Mouse (Mus musculus): ENCODE measurements around the gene Snx17. TPM values are rescaled to one million over a fixed set of nuclear protein-coding genes. Genes with fewer than 3 reads are reported as not detected.

Gene Snx17
- 161 and 165 TPM in 2 replicates for polyA plus RNA-seq (2015; fragmentation: Nextera tagmentation; extraction: Ambion mirVana)

- WGBS, result under 1% methylated on average over 48 of the region's 48 CpGs
- Histone ChIP-seq H3K27me3 (no peaks in the 10 kb centered on the region), H3K27ac (peak within 1 kb of the TSS; percentile 89), H3K36me3 (peaks cover 69% of the 10 kb centered on the region), H3K4me3 (peak within 1 kb of the TSS; percentile 93), H3K9ac (peak within 1 kb of the TSS; percentile 95), H3K4me1 (peaks cover 23% of the 10 kb centered on the region), H3K9me3 (no peaks in the 10 kb centered on the region), H3K4me2 (replicated peaks) (peak within 1 kb of the TSS; percentile 90)
- peak; percentile 97 for ATAC-seq (ENCODE audit: low FRiP score, low read depth)
Observed at GRCm38 (mm10) chr5:31192939-31193630, at the start of gene Snx17, which contains the start of gene Eif2b4. Snx17 (plus strand) TSS chr5:31193227. Eif2b4 (minus strand) TSS chr5:31193430.

- H3K4me1 ChIP-seq, result peaks cover 11% of the 10 kb centered on the region
- no peak for ATAC-seq (ENCODE audit: low FRiP score, low read depth)
- H3K4me2 ChIP-seq (replicated peaks), result no peak overlapping the region
- H3K9ac ChIP-seq, result no peak overlapping the region
- WGBS, result 95% methylated on average over 4 of the region's 4 CpGs
- no peaks in the 10 kb centered on the region for H3K9me3 ChIP-seq
- no peak overlapping the region for H3K4me3 ChIP-seq
- H3K27me3 ChIP-seq, result no peaks in the 10 kb centered on the region
- no peak overlapping the region for H3K27ac ChIP-seq
- H3K36me3 ChIP-seq, result peaks cover 51% of the 10 kb centered on the region
Observed at GRCm38 (mm10) chr5:31149781-31150180, 43.2 kb upstream of the Snx17 start.

GRCm38 (mm10) chr5:31151746-31152145 is 41.3 kb upstream of the Snx17 start:
- Histone ChIP-seq H3K9me3 (no peaks in the 10 kb centered on the region), H3K27ac (no peak overlapping the region), H3K36me3 (peaks cover 46% of the 10 kb centered on the region), H3K4me1 (peaks cover 14% of the 10 kb centered on the region), H3K27me3 (no peaks in the 10 kb centered on the region), H3K9ac (no peak overlapping the region), H3K4me2 (replicated peaks) (no peak overlapping the region), H3K4me3 (no peak overlapping the region)
- 87% methylated on average over 3 of the region's 3 CpGs for WGBS
- no peak for ATAC-seq (ENCODE audit: low FRiP score, low read depth)

- H3K4me1 ChIP-seq, result peaks cover 14% of the 10 kb centered on the region
- H3K27me3 ChIP-seq, result no peaks in the 10 kb centered on the region
- peak overlapping the region; percentile 62 for H3K4me3 ChIP-seq
- H3K36me3 ChIP-seq, result peaks cover 50% of the 10 kb centered on the region
- peak; percentile 12; the same call in 1 of the 2 replicates for ATAC-seq (ENCODE audit: low FRiP score, low read depth)
- 37% methylated on average over 6 of the region's 6 CpGs for WGBS
- H3K9me3 ChIP-seq, result no peaks in the 10 kb centered on the region
- H3K4me2 ChIP-seq (replicated peaks), result peak overlapping the region; percentile 90
- peak overlapping the region; percentile 70 for H3K9ac ChIP-seq
- H3K27ac ChIP-seq, result no peak overlapping the region
Observed at GRCm38 (mm10) chr5:31153516-31154151, 39.4 kb upstream of the Snx17 start.

GRCm38 (mm10) chr5:31154152-31154553 is 38.9 kb upstream of the Snx17 start, which contains the start of gene Mpv17:
Mpv17 (minus strand) TSS chr5:31154251.
- Histone ChIP-seq H3K4me2 (replicated peaks) (peak within 1 kb of the TSS; percentile 90), H3K4me3 (peak within 1 kb of the TSS; percentile 62), H3K36me3 (peaks cover 55% of the 10 kb centered on the region), H3K9me3 (no peaks in the 10 kb centered on the region), H3K9ac (peak within 1 kb of the TSS; percentile 75), H3K27me3 (no peaks in the 10 kb centered on the region), H3K27ac (peak within 1 kb of the TSS; percentile 85), H3K4me1 (peaks cover 14% of the 10 kb centered on the region)
- WGBS, result under 1% methylated on average over 19 of the region's 19 CpGs
- peak; percentile 97 for ATAC-seq (ENCODE audit: low FRiP score, low read depth)

GRCm38 (mm10) chr5:31162462-31162861 is 30.6 kb upstream of the Snx17 start:
- no peaks in the 10 kb centered on the region for H3K4me1 ChIP-seq
- no peak overlapping the region for H3K27ac ChIP-seq
- no peak overlapping the region for H3K4me3 ChIP-seq
- H3K36me3 ChIP-seq, result peaks cover 89% of the 10 kb centered on the region
- no peaks in the 10 kb centered on the region for H3K27me3 ChIP-seq
- H3K9me3 ChIP-seq, result no peaks in the 10 kb centered on the region
- no peak overlapping the region for H3K4me2 ChIP-seq (replicated peaks)
- ATAC-seq (ENCODE audit: low FRiP score, low read depth), result no peak
- no peak overlapping the region for H3K9ac ChIP-seq

GRCm38 (mm10) chr5:31164878-31165277 is 28.1 kb upstream of the Snx17 start:
- H3K27ac ChIP-seq, result no peak overlapping the region
- H3K9ac ChIP-seq, result no peak overlapping the region
- H3K4me3 ChIP-seq, result no peak overlapping the region
- no peaks in the 10 kb centered on the region for H3K9me3 ChIP-seq
- no peak for ATAC-seq (ENCODE audit: low FRiP score, low read depth)
- 85% methylated on average over 1 of the region's 1 CpGs for WGBS
- H3K36me3 ChIP-seq, result peaks cover 89% of the 10 kb centered on the region
- no peaks in the 10 kb centered on the region for H3K4me1 ChIP-seq
- H3K4me2 ChIP-seq (replicated peaks), result no peak overlapping the region
- H3K27me3 ChIP-seq, result no peaks in the 10 kb centered on the region

- H3K36me3 ChIP-seq, result peaks cover 97% of the 10 kb centered on the region
- 92% methylated on average over 4 of the region's 4 CpGs for WGBS
Observed at GRCm38 (mm10) chr5:31168630-31169029, 24.4 kb upstream of the Snx17 start.

GRCm38 (mm10) chr5:31179301-31179765 is 13.7 kb upstream of the Snx17 start:
- peak; percentile 37; the same call in 1 of the 2 replicates for ATAC-seq (ENCODE audit: low FRiP score, low read depth)
- Histone ChIP-seq H3K27ac (peak overlapping the region; percentile 97), H3K9me3 (no peaks in the 10 kb centered on the region), H3K4me1 (peaks cover 10% of the 10 kb centered on the region; the same call in 1 of the 2 replicates), H3K4me2 (replicated peaks) (peak overlapping the region; percentile 94), H3K4me3 (peak overlapping the region; percentile 90), H3K36me3 (peaks cover 3% of the 10 kb centered on the region), H3K9ac (peak overlapping the region; percentile 82), H3K27me3 (no peaks in the 10 kb centered on the region)
- under 1% methylated on average over 25 of the region's 25 CpGs for WGBS

More at GRCm38 (mm10) chr5:31168630-31169029, 24.4 kb upstream of the Snx17 start:
- Histone ChIP-seq H3K9ac (no peak overlapping the region), H3K4me3 (no peak overlapping the region), H3K27ac (no peak overlapping the region), H3K27me3 (no peaks in the 10 kb centered on the region), H3K9me3 (no peaks in the 10 kb centered on the region), H3K4me2 (replicated peaks) (no peak overlapping the region), H3K4me1 (no peaks in the 10 kb centered on the region)
- ATAC-seq (ENCODE audit: low FRiP score, low read depth), result no peak

- Histone ChIP-seq H3K9ac (peak within 1 kb of the TSS; percentile 82), H3K27me3 (no peaks in the 10 kb centered on the region), H3K4me1 (peaks cover 10% of the 10 kb centered on the region; the same call in 1 of the 2 replicates), H3K27ac (peak within 1 kb of the TSS; percentile 97), H3K9me3 (no peaks in the 10 kb centered on the region), H3K36me3 (no peaks in the 10 kb centered on the region; the same call in none of the 2 replicates), H3K4me3 (peak within 1 kb of the TSS; percentile 90), H3K4me2 (replicated peaks) (peak within 1 kb of the TSS; percentile 94)
- under 1% methylated on average over 59 of the region's 59 CpGs for WGBS
- ATAC-seq (ENCODE audit: low FRiP score, low read depth), result peak; percentile 98
Observed at GRCm38 (mm10) chr5:31179766-31180630, 13.0 kb upstream of the Snx17 start, which contains the start of the genes Gm29609 and Gtf3c2. Gm29609 (minus strand) TSS chr5:31179911. Gtf3c2 (minus strand) TSS chr5:31180144.

GRCm38 (mm10) chr5:31181183-31181770 is 11.8 kb upstream of the Snx17 start:
- Histone ChIP-seq H3K27ac (no peak overlapping the region), H3K9ac (no peak overlapping the region), H3K4me1 (peaks cover 10% of the 10 kb centered on the region; the same call in 1 of the 2 replicates), H3K36me3 (no peaks in the 10 kb centered on the region), H3K27me3 (no peaks in the 10 kb centered on the region), H3K9me3 (no peaks in the 10 kb centered on the region), H3K4me3 (no peak overlapping the region), H3K4me2 (replicated peaks) (no peak overlapping the region)
- WGBS, result 92% methylated on average over 9 of the region's 9 CpGs
- no peak for ATAC-seq (ENCODE audit: low FRiP score, low read depth)
